Mouse (Mus musculus): ENCODE results near the gene Gadd45gip1. TPM values are rescaled to one million over a fixed set of nuclear protein-coding genes. Genes with fewer than 3 reads are reported as not detected.

Gadd45gip1 gene
- polyA plus RNA-seq (2015; fragmentation: Nextera tagmentation; extraction: Ambion mirVana) = 66.7 and 71.6 TPM in 2 replicates

GRCm38 (mm10) chr8:84831490-84831889 lies at the start of gene Gadd45gip1:
Gadd45gip1 (plus strand) TSS chr8:84831522.

GRCm38 (mm10) chr8:84799999-84800831 lies 31.1 kb upstream of the Gadd45gip1 start, which contains the start of gene Nfix:
Nfix (minus strand) TSS chr8:84800344.

GRCm38 (mm10) chr8:84822723-84823122 lies 8.6 kb upstream of the Gadd45gip1 start, which contains the start of gene Dand5:
Dand5 (minus strand) TSS chr8:84822823.

GRCm38 (mm10) chr8:84840248-84840999 lies 9.1 kb downstream of the Gadd45gip1 start, which contains the start of gene Rad23a:
Rad23a (minus strand) TSS chr8:84840665.

GRCm38 (mm10) chr8:84846722-84847572 lies 15.6 kb downstream of the Gadd45gip1 start, which contains the start of gene Calr:
Calr (minus strand) TSS chr8:84846934.

GRCm38 (mm10) chr8:84856864-84857441 lies 25.6 kb downstream of the Gadd45gip1 start, which contains the start of gene Farsa:
Farsa (plus strand) TSS chr8:84856989.

GRCm38 (mm10) chr8:84871376-84872308 lies 40.3 kb downstream of the Gadd45gip1 start, which contains the start of gene Syce2:
Syce2 (plus strand) TSS chr8:84872111.

Small RNAs within 50 kb of the gene (microRNA-seq; reads per million reads assigned to microRNA genes)
- gene Mir7069 = 1.1 to 1.2 reads per million in 2 experiments

Other genes starting within 250 kb of the Gadd45gip1 start
- 21.8 and 35.5 TPM in 2 replicates for gene Ier2, start 168.7 kb upstream of the Gadd45gip1 start, polyA plus RNA-seq (2015; fragmentation: Nextera tagmentation; extraction: Ambion mirVana)
- gene Trmt1, start 145.2 kb upstream of the Gadd45gip1 start, polyA plus RNA-seq (2015; fragmentation: Nextera tagmentation; extraction: Ambion mirVana) = 33.7 and 35.7 TPM in 2 replicates
- gene Nacc1, start 143.7 kb upstream of the Gadd45gip1 start, polyA plus RNA-seq (2015; fragmentation: Nextera tagmentation; extraction: Ambion mirVana) = 5.8 and 6.1 TPM in 2 replicates
- 5.4 and 7.1 TPM in 2 replicates for gene Lyl1, start 130.1 kb upstream of the Gadd45gip1 start, polyA plus RNA-seq (2015; fragmentation: Nextera tagmentation; extraction: Ambion mirVana)
- 6.9 and 8.4 TPM in 2 replicates for gene G430095P16Rik, start 108.5 kb upstream of the Gadd45gip1 start, polyA plus RNA-seq (2015; fragmentation: Nextera tagmentation; extraction: Ambion mirVana)
- 43.9 and 49.1 TPM in 2 replicates for gene Nfix, start 31.2 kb upstream of the Gadd45gip1 start, polyA plus RNA-seq (2015; fragmentation: Nextera tagmentation; extraction: Ambion mirVana)
- 8.7 and 8.9 TPM in 2 replicates for gene Dand5, start 8.7 kb upstream of the Gadd45gip1 start, polyA plus RNA-seq (2015; fragmentation: Nextera tagmentation; extraction: Ambion mirVana)
- gene Rad23a, start 9.1 kb downstream of the Gadd45gip1 start, polyA plus RNA-seq (2015; fragmentation: Nextera tagmentation; extraction: Ambion mirVana) = 156 and 158 TPM in 2 replicates
- gene Calr, start 15.4 kb downstream of the Gadd45gip1 start, polyA plus RNA-seq (2015; fragmentation: Nextera tagmentation; extraction: Ambion mirVana) = 182 and 260 TPM in 2 replicates
- gene Farsa, start 25.5 kb downstream of the Gadd45gip1 start, polyA plus RNA-seq (2015; fragmentation: Nextera tagmentation; extraction: Ambion mirVana) = 37.7 and 40.9 TPM in 2 replicates
- gene Syce2, start 40.6 kb downstream of the Gadd45gip1 start, polyA plus RNA-seq (2015; fragmentation: Nextera tagmentation; extraction: Ambion mirVana) = 11.9 and 16.7 TPM in 2 replicates
- 25.0 and 25.2 TPM in 2 replicates for gene Gcdh, start 62.4 kb downstream of the Gadd45gip1 start, polyA plus RNA-seq (2015; fragmentation: Nextera tagmentation; extraction: Ambion mirVana)
- gene Klf1, start 70.4 kb downstream of the Gadd45gip1 start, polyA plus RNA-seq (2015; fragmentation: Nextera tagmentation; extraction: Ambion mirVana) = 0.33 and 0.42 TPM in 2 replicates
- 6.7 and 7.6 TPM in 2 replicates for gene Dnase2a, start 77.0 kb downstream of the Gadd45gip1 start, polyA plus RNA-seq (2015; fragmentation: Nextera tagmentation; extraction: Ambion mirVana)
- not detected in 2 replicates for gene Mast1, start 105.8 kb downstream of the Gadd45gip1 start, polyA plus RNA-seq (2015; fragmentation: Nextera tagmentation; extraction: Ambion mirVana)
- not detected in 2 replicates for gene Rtbdn, start 115.5 kb downstream of the Gadd45gip1 start, polyA plus RNA-seq (2015; fragmentation: Nextera tagmentation; extraction: Ambion mirVana)
- gene Gm49661, start 137.9 kb downstream of the Gadd45gip1 start, polyA plus RNA-seq (2015; fragmentation: Nextera tagmentation; extraction: Ambion mirVana) = not detected in 2 replicates
- 348 and 353 TPM in 2 replicates for gene Prdx2, start 138.1 kb downstream of the Gadd45gip1 start, polyA plus RNA-seq (2015; fragmentation: Nextera tagmentation; extraction: Ambion mirVana)
- 41.5 and 48.0 TPM in 2 replicates for gene Rnaseh2a, start 138.2 kb downstream of the Gadd45gip1 start, polyA plus RNA-seq (2015; fragmentation: Nextera tagmentation; extraction: Ambion mirVana)
- gene Junb, start 147.2 kb downstream of the Gadd45gip1 start, polyA plus RNA-seq (2015; fragmentation: Nextera tagmentation; extraction: Ambion mirVana) = 11.2 and 16.5 TPM in 2 replicates
- 7.2 and 8.0 TPM in 2 replicates for gene Hook2, start 159.1 kb downstream of the Gadd45gip1 start, polyA plus RNA-seq (2015; fragmentation: Nextera tagmentation; extraction: Ambion mirVana)
- not detected in 2 replicates for gene Best2, start 183.0 kb downstream of the Gadd45gip1 start, polyA plus RNA-seq (2015; fragmentation: Nextera tagmentation; extraction: Ambion mirVana)
- gene Asna1, start 193.8 kb downstream of the Gadd45gip1 start, polyA plus RNA-seq (2015; fragmentation: Nextera tagmentation; extraction: Ambion mirVana) = 57.5 and 68.3 TPM in 2 replicates
- 61.3 and 74.2 TPM in 2 replicates for gene Trir, start 195.3 kb downstream of the Gadd45gip1 start, polyA plus RNA-seq (2015; fragmentation: Nextera tagmentation; extraction: Ambion mirVana)
- 11.4 and 12.6 TPM in 2 replicates for gene Tnpo2, start 205.4 kb downstream of the Gadd45gip1 start, polyA plus RNA-seq (2015; fragmentation: Nextera tagmentation; extraction: Ambion mirVana)
- gene Fbxw9, start 228.5 kb downstream of the Gadd45gip1 start, polyA plus RNA-seq (2015; fragmentation: Nextera tagmentation; extraction: Ambion mirVana) = 9.5 and 11.5 TPM in 2 replicates
- gene Gm5741, start 236.5 kb downstream of the Gadd45gip1 start, polyA plus RNA-seq (2015; fragmentation: Nextera tagmentation; extraction: Ambion mirVana) = not detected in 2 replicates
- 24.6 and 32.1 TPM in 2 replicates for gene Dhps, start 240.2 kb downstream of the Gadd45gip1 start, polyA plus RNA-seq (2015; fragmentation: Nextera tagmentation; extraction: Ambion mirVana)
- gene Wdr83os, start 249.2 kb downstream of the Gadd45gip1 start, polyA plus RNA-seq (2015; fragmentation: Nextera tagmentation; extraction: Ambion mirVana) = 66.9 and 70.6 TPM in 2 replicates
- 24.8 and 28.0 TPM in 2 replicates for gene Wdr83, start 249.8 kb downstream of the Gadd45gip1 start, polyA plus RNA-seq (2015; fragmentation: Nextera tagmentation; extraction: Ambion mirVana)

Measured in skeletal muscle tissue, postnatal 0 days (tissue).